Mouse (Mus musculus) brain, embryonic 18.5 days (tissue): ENCODE results near the gene Lamc2.
"Not testable (repeated sequence)": the region's sequence is repeated elsewhere in the genome, so short reads cannot be mapped to it uniquely, and the experiment has no call there.

Source experiments
- DNase-seq: peaks from one replicate; pipeline ENCODE4 v3.0.0-alpha.2; 2012; ENCODE audit warnings: low read depth, low spot score

The Lamc2 gene

DNA sequence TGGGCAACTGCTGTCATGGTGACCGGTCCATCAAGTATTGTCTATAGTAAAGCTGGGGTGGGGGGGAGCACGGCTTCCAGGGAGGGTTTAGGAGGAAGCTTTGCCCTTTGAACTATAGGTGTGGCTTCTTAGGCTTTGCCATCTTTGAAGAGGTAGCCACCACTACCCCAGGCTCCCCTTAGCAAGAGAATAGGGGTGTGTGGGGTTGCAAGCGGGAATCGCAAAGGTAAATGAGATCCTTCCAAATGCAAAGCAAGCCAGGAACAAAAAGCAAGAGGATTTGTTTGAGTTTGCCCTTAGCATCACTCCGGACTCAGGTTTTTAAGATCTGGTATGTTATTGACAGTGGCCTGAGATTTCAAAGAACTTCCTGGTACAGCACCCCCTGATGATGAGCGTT lies 90.9 kb downstream of the Lamc2 start:
- DNase-seq = no peak

DNA sequence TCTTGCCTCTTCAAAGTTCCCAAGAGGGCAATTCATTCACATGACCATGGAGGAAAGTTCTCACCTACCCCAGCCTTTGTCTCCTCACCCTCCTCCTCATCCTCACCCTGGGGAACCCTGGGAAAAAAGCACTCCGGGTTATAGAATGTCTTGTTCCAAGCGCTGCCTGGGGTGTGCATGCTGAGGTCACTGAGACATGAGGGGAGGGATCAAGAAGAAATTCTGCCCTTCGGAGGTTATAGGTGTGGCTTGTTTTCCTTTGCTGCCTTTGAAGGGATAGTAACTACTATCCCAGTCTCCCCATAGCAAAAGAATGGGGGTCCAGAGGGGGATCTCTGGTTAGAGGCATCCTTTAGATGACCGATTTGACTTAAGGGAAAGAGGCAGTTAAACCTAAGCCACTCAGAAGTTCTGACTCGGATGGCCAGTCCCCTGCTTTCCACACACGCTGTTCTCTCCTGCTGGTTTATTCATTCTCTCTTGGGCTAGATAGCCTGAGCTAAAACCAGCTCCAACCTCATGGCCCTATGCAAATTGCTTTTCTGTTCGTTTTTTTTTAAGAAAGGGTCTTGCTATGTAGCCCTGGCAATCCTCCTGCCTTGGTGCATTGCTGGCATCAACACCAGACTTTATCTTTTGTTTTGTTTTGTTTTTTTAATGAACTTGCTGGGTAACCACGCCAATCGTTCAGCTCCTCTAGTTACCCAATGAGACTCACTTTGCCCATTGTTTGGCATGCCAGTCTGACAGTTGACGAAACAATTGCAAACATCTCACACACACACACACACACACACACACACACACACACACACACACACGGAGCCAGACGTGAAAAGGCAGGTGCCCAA lies 91.8 kb downstream of the Lamc2 start:
- no peak for DNase-seq

DNA sequence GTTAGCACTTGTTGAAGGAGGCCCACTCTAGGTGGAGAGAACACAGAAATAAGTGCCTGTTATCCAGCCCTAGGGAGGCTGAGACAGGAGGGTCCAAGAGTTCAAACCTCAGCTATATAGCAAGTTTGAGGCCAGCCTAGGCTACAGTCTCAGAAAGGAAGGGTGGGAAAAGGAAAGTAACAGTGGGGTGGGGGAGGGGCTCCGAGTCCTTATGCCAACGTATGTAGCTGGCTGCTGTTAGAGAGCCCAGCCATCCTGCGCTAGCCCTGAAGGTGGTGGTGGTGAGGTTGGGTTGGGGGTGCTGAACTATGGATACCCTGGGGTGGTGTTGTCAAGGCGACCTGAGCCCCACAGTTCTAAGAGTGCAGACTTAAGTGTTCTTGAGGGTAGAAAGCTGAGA lies 92.7 kb downstream of the Lamc2 start:
- DNase-seq = no peak

DNA sequence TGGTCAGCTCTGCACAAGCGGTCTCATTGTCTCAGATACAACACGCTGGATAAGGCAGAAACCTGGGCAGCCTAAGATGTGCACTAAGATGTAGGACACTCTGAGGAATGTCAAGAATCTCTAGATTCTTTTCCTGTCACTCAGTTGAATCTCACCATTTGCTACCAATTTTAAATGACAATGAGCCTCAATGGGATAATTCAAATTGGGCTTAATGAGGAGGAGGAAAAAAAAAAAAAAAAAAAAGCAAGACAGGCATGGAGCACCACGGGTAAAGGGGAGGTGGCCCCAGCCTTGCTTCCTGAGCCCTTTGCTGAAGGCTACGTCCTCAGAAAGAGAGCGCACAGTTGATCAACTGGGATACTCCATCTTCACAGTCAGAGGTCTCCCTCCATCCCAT lies 93.1 kb downstream of the Lamc2 start:
- DNase-seq = no peak

DNA sequence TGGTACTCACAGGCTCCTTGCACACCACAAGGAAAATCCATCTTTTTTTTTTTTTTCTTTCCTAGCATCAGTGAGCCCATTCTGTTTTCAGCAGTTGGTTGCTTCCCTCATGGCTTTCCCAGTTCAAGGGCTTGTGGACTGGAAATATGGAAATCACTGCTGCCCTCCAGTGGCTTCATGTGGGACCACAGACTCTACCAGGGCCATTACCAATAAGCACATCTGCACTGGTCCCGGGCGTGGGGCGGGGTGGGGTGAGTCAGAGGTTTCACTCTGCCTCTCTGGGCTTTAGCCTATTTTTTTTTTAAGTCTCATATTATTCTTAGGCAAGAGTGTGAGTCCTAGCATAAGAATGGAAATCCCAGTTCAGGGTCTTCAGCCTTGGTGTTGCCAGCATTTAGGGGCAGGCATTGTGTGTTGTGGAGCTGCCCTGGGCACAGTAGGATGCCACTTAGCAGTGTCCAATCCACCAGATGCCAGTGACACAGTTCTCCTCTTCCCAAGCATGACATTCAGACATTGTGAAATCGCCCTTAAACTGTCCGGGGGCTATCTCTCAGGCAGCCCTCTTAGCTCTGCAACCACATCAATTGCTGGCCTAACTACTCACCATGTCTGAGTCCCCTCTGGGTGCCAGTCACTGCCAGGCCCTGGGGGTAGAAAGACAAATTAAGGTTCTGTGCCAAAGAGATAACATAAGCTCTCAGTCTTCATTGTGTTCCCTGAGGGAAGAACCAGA lies 93.8 kb downstream of the Lamc2 start:
- DNase-seq = peak; percentile 52

DNA sequence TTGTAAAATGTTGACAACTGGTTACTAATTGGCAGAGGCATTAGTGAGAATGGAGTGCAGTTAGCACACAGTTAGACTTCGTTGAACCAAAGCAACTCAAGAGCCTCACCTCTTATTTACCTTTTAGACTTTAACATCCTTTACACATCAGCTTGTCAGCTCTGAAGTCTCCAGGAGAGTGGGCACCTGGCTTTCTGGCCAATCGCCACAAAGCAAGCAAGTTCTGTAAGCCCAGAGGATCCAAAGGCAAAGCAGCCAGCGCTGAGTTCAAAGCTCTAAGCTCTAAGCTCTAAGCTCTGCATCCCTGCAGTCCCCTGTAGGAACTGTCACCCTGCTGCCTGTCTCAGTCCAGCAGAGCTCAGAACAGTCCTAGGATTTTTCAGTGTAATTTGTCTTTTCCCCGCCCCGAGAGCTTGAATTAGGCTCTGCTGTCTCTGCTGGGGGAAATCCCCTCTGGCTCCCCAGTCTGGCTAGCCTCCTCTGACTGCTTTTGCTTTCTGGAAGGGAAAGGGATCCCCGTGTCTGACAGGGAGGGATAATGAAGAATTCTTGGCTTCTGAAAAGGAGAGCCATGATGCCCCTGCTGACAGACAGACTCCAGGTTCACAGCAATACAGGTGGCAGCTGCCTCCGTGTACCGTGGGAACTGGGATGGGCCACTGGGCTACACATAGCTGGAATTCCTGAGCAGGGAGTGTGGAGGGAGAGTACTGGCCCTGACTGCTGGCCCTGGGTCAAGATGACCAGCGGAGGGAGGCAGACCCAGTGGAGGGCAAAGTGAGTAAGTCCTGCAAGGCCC lies 94.6 kb downstream of the Lamc2 start:
- no peak for DNase-seq

DNA sequence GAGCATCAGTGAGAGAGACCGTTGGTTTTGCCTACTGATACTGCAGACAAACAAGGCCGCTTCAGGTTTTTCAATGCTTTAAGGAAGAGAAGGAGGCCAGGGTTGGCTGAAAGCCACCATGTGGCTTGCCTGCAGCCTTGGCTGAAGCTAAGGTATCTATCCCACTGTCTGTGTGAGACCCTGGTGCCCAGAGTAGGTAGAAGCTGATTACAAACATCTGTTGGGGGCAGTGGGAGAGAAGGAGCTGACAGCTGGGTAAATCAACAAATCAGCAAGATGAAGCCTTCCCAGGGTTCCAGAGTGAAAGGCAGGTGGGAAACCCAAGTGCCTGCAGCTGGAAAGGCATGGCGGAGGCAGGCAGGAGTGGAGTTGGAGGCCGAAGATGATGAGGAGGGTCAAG lies 95.4 kb downstream of the Lamc2 start:
- no peak for DNase-seq

DNA sequence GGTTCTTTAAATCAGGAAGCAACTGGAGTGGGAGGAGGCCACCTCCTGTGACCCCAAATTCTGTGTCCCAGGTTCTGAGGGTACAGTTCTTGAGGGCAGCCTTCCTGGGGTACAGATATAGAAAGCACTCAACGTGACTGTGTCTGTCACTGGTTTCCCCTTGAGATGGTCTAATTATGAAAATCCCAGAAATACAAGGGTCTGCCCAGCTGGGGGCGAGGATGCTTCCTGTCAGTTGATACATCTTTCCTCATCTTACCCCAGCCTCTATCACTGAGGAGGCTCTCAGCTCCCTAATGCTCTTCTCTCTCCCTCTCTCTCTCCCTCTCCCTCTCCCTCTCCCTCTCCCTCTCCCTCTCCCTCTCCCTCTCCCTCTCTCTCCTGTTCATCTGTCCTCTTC lies 96.2 kb downstream of the Lamc2 start:
- no peak for DNase-seq

DNA sequence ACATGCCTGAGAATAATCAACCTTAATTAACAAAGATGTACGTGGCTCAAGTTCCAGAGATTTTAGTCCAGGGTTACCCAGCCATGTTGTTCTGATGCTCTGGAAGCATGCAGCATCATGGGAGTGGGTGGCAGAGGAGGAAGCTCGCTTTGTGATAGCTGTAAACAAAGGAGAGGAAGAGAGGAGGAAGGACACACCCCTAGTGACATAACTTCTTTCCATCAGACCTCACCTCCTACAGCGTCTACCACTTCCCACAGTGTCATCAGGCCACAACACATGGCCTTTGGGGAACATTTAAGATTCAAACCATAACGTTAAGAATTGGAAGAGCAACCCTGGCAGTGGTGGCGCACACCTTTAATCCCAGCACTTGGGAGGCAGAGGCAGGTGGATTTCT lies 98.5 kb downstream of the Lamc2 start:
- no peak for DNase-seq

DNA sequence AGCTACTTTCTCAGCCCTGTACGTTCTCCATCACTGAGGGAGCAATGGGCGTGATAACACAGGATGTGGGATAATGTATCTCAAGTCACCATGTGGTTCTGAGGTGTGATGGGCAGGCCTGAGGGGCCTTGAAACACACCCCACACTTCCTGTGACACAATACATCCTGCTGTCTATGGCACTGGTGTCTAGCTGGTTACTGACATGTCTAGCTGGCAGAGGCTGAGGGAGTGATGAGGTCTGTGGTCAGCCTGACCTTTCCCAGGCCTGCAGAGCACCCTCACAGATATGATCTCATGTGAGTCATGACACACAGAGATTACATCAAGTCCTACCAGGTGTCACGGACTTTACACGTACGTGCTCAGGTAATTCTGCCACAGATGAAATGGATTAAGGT lies 101.0 kb downstream of the Lamc2 start:
- no peak for DNase-seq

DNA sequence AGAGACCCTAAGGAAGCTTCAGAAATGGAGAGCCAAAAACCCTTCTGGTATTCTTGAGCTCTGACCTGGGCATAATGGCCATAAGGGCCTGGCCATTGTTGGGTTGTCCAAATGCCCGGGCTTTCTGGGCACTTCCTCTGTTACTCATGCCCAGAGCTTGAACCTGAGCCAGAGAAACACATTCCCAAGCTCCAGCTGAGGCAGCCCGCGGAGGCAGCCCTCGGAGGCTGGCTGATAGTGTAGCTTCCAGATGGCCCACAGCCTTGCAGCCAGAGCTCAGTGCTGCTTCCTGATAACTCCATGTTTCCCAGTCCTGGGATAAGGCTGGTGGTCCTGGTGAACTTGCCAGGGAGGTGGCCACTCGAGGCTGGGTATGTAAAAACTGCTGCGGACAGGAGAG lies 102.1 kb downstream of the Lamc2 start:
- DNase-seq = no peak

DNA sequence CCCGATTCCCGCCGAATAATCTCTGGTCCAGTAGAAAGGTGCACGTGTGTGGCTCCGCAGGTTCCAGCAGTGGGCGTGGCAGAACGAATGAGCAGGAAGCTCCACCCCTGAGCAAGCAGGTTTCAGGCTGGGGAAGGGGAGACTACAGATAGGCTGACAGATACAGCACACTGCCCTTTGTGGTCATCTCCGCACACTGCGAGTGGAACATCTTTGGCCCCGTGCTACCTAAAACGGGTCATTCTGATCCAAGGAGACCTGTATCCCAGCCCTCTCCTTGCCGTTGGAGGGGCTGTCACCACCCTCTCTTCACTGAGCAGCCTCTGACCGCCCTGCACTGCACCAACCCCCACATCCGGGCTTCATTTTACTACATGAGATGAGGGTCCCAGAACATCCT lies 103.0 kb downstream of the Lamc2 start:
- DNase-seq = not testable (repeated sequence)

DNA sequence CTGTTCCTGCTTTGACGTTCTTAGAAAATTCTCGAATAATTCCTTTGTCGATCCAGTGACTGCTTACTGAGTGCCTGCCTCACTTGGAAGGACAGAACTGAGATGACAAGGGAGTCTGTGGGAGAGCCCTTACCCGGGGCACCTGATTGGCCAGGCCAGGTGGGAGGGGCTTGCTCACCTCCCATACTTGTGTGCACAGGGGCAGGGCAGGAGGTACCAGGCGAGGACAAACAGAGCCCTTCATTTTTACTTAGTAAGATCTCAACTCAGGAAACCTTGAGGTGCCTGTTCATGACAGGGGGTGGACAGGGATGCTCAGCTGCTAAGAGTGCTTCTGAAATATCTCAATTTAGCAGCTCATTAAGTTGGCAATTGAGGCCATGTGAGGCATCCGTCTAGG lies 110.3 kb downstream of the Lamc2 start:
- no peak for DNase-seq

DNA sequence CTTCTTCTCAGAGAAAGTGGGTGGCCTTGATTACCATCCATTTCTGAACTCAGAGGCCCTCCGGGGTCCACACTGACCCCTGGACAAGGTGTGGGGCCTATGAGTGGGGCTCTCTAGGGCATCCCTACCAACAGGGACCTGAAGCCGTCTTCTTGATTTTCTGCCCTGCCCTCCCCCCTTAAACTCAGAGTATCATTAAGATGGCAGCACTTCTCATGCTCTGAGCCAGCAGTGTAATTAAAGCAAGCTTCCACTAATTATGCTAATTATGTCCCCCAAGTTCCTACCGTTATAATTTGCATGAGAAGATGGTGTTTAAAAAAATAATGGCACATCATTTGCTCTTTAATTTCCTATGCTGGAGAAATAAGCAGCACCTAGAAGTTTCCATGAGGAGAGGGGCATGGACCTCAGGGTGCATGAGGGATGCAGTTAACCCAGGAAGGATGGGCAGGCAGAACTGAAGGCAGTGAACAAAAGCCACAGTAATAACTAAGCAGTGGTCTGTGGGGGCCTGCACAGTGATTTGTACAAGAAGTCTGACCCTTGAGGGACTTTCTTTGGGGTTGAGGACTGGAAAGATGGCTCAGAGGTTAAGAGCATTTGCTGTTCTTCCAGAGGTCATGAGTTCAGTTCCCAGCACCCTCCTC lies 111.0 kb downstream of the Lamc2 start:
- DNase-seq = no peak

DNA sequence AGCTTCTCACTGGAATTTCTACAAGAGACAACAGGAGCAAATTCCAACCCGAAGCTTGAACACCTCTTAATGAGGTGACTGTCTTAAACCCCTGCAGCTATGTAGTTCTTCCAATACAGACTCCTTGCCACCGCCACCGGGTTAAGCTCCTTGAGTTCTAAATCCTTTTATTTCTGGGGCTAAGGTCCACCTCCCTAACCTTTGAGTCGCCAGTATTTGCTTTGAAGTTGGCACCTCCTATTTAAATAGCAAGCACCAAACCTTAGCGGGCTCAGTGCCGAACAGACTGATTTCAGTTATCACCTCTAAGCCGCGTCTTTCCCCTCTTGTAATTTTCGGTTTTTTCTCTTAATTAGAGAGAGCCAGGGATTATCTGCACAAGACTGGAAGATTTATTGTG lies 112.8 kb downstream of the Lamc2 start:
- DNase-seq = no peak
